Mouse (Mus musculus): ENCODE measurements around the gene Rbms3. TPM values are rescaled to one million over a fixed set of nuclear protein-coding genes. Genes with fewer than 3 reads are reported as not detected.

Gene Rbms3
- total RNA-seq, 1 experiment, result 2.2 TPM

GRCm38 (mm10) chr9:116556641-116557040, 1073.1 kb downstream of the Rbms3 start:
- Histone ChIP-seq H3K9me3 (ENCODE audit: control insufficient read depth, insufficient read depth, low read depth, low read length) (no peaks in the 10 kb centered on the region), H3K4me1 (ENCODE audit: control insufficient read depth in 2 of 2, insufficient read depth in 2 of 2, low read length in 2 of 2, poor library complexity in 1 of 2) (no peaks in the 10 kb centered on the region), H3K27ac (ENCODE audit: insufficient read depth, low read depth, low read length, poor library complexity, severe bottlenecking) (no peak overlapping the region), H3K9ac (ENCODE audit: insufficient read depth, low read depth, low read length, poor library complexity, severe bottlenecking) (no peak overlapping the region), H3K36me3 (ENCODE audit: control insufficient read depth, insufficient read depth, low read length, poor library complexity, severe bottlenecking) (no peaks in the 10 kb centered on the region), H3K4me3 (ENCODE audit: insufficient read depth in 1 of 2, low read depth in 1 of 2, low read length in 2 of 2, poor library complexity in 1 of 2, severe bottlenecking in 1 of 2) (no peak overlapping the region)
- DNase-seq (ENCODE audit: low read depth, low spot score), result no peak
- TF ChIP-seq CHD2 (IDR thresholded peaks at IDR 0.05; ENCODE audit: low read depth, low read length), result no peak
- in situ Hi-C loops (cut with MboI; ENCODE audit: low sequenced_read_pairs in 2 of 2, unreplicated experiment in 2 of 2), result no loop called here

DNA sequence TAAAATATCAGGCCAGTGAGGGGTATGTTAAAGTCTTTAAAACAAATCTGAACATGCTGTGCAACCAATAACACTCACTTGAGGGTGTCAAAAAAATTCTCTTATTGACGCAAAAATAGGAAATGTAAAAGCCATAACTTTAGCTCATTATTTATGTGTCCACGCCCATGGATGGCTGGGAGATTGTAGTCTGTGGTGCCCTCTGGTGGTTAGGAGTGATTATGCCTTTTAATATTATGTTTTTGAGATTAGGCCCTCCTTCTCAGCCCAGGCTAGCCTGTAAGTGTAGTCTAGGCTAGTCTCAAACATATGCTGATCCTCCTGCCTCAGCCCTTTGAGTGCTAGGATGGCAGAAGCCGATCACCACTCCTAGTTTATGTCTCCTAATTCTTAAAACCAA, 1076.5 kb downstream of the Rbms3 start:
- no peak overlapping the region for H3K4me3 ChIP-seq (ENCODE audit: insufficient read depth in 1 of 2, low read depth in 1 of 2, low read length in 2 of 2, poor library complexity in 1 of 2, severe bottlenecking in 1 of 2)
- no peak overlapping the region for H3K27ac ChIP-seq (ENCODE audit: insufficient read depth, low read depth, low read length, poor library complexity, severe bottlenecking)
- DNase-seq (ENCODE audit: low read depth, low spot score), result peak; percentile 26
- no peaks in the 10 kb centered on the region for H3K9me3 ChIP-seq (ENCODE audit: control insufficient read depth, insufficient read depth, low read depth, low read length)
- H3K36me3 ChIP-seq (ENCODE audit: control insufficient read depth, insufficient read depth, low read length, poor library complexity, severe bottlenecking), result no peaks in the 10 kb centered on the region
- in situ Hi-C loops (cut with MboI; ENCODE audit: low sequenced_read_pairs in 2 of 2, unreplicated experiment in 2 of 2), result no loop called here
- no peak overlapping the region for H3K9ac ChIP-seq (ENCODE audit: insufficient read depth, low read depth, low read length, poor library complexity, severe bottlenecking)
- TF ChIP-seq ZC3H11A (IDR thresholded peaks at IDR 0.05; ENCODE audit: borderline replicate concordance, low read depth, low read length), result peak; percentile 44; the same call in 1 of the 2 replicates
- TF ChIP-seq ZNF384 (IDR thresholded peaks at IDR 0.05; ENCODE audit: low read depth, low read length), result no peak
- no peaks in the 10 kb centered on the region for H3K4me1 ChIP-seq (ENCODE audit: control insufficient read depth in 2 of 2, insufficient read depth in 2 of 2, low read length in 2 of 2, poor library complexity in 1 of 2)

GRCm38 (mm10) chr9:116546156-116546555, 1083.6 kb downstream of the Rbms3 start:
- no peak overlapping the region for H3K9ac ChIP-seq (ENCODE audit: insufficient read depth, low read depth, low read length, poor library complexity, severe bottlenecking)
- no peaks in the 10 kb centered on the region for H3K4me1 ChIP-seq (ENCODE audit: control insufficient read depth in 2 of 2, insufficient read depth in 2 of 2, low read length in 2 of 2, poor library complexity in 1 of 2)
- no peaks in the 10 kb centered on the region for H3K9me3 ChIP-seq (ENCODE audit: control insufficient read depth, insufficient read depth, low read depth, low read length)
- H3K27ac ChIP-seq (ENCODE audit: insufficient read depth, low read depth, low read length, poor library complexity, severe bottlenecking), result no peak overlapping the region
- TF ChIP-seq HCFC1 (IDR thresholded peaks at IDR 0.05; ENCODE audit: borderline replicate concordance, insufficient read depth, low read length) (no peak), MAFK (IDR thresholded peaks at IDR 0.05; ENCODE audit: insufficient read depth, low read depth, low read length) (no peak), CHD2 (IDR thresholded peaks at IDR 0.05; ENCODE audit: low read depth, low read length) (no peak), ZNF384 (IDR thresholded peaks at IDR 0.05; ENCODE audit: low read depth, low read length) (no peak), ZC3H11A (IDR thresholded peaks at IDR 0.05; ENCODE audit: borderline replicate concordance, low read depth, low read length) (no peak)
- in situ Hi-C loops (cut with MboI; ENCODE audit: low sequenced_read_pairs in 2 of 2, unreplicated experiment in 2 of 2), result no loop called here
- DNase-seq (ENCODE audit: low read depth, low spot score), result no peak
- H3K4me3 ChIP-seq (ENCODE audit: insufficient read depth in 1 of 2, low read depth in 1 of 2, low read length in 2 of 2, poor library complexity in 1 of 2, severe bottlenecking in 1 of 2), result no peak overlapping the region
- no peaks in the 10 kb centered on the region for H3K36me3 ChIP-seq (ENCODE audit: control insufficient read depth, insufficient read depth, low read length, poor library complexity, severe bottlenecking)

DNA sequence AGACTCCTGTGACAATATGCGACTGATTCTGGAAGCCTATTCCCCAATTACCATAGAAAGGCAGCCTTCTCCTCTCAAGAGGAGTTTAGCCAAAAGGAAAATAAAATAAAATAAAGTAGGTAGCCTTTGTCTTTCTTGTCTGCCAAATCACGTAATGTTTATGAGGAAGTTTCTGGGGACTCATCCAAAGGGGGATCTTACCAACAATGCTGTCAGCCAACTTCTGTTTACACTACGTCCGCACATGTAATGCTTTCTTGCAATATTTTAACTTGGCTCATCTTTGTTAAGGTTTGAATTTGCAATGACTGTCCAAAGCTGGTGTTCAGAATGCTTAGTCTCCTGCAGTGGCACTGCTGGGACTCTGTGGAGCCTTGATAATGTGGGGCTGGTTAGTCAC, 1086.9 kb downstream of the Rbms3 start:
- H3K9ac ChIP-seq (ENCODE audit: insufficient read depth, low read depth, low read length, poor library complexity, severe bottlenecking), result no peak overlapping the region
- no peak overlapping the region for H3K4me3 ChIP-seq (ENCODE audit: insufficient read depth in 1 of 2, low read depth in 1 of 2, low read length in 2 of 2, poor library complexity in 1 of 2, severe bottlenecking in 1 of 2)
- in situ Hi-C loops (cut with MboI; ENCODE audit: low sequenced_read_pairs in 2 of 2, unreplicated experiment in 2 of 2), result no loop called here
- no peaks in the 10 kb centered on the region for H3K36me3 ChIP-seq (ENCODE audit: control insufficient read depth, insufficient read depth, low read length, poor library complexity, severe bottlenecking)
- DNase-seq (ENCODE audit: low read depth, low spot score), result no peak
- TF ChIP-seq MAFK (IDR thresholded peaks at IDR 0.05; ENCODE audit: insufficient read depth, low read depth, low read length), result no peak
- no peak for TF ChIP-seq ZNF384 (IDR thresholded peaks at IDR 0.05; ENCODE audit: low read depth, low read length)
- TF ChIP-seq CHD2 (IDR thresholded peaks at IDR 0.05; ENCODE audit: low read depth, low read length), result no peak
- no peak for TF ChIP-seq HCFC1 (IDR thresholded peaks at IDR 0.05; ENCODE audit: borderline replicate concordance, insufficient read depth, low read length)
- no peak for TF ChIP-seq ZC3H11A (IDR thresholded peaks at IDR 0.05; ENCODE audit: borderline replicate concordance, low read depth, low read length)
- no peaks in the 10 kb centered on the region for H3K9me3 ChIP-seq (ENCODE audit: control insufficient read depth, insufficient read depth, low read depth, low read length)
- no peaks in the 10 kb centered on the region for H3K4me1 ChIP-seq (ENCODE audit: control insufficient read depth in 2 of 2, insufficient read depth in 2 of 2, low read length in 2 of 2, poor library complexity in 1 of 2)
- no peak overlapping the region for H3K27ac ChIP-seq (ENCODE audit: insufficient read depth, low read depth, low read length, poor library complexity, severe bottlenecking)

GRCm38 (mm10) chr9:116541976-116542375, 1087.7 kb downstream of the Rbms3 start:
- in situ Hi-C loops (cut with MboI; ENCODE audit: low sequenced_read_pairs in 2 of 2, unreplicated experiment in 2 of 2), result no loop called here
- TF ChIP-seq HCFC1 (IDR thresholded peaks at IDR 0.05; ENCODE audit: borderline replicate concordance, insufficient read depth, low read length), result no peak
- TF ChIP-seq MAFK (IDR thresholded peaks at IDR 0.05; ENCODE audit: insufficient read depth, low read depth, low read length), result no peak
- TF ChIP-seq ZNF384 (IDR thresholded peaks at IDR 0.05; ENCODE audit: low read depth, low read length), result no peak
- TF ChIP-seq ZC3H11A (IDR thresholded peaks at IDR 0.05; ENCODE audit: borderline replicate concordance, low read depth, low read length), result no peak
- TF ChIP-seq CHD2 (IDR thresholded peaks at IDR 0.05; ENCODE audit: low read depth, low read length), result no peak
- H3K9me3 ChIP-seq (ENCODE audit: control insufficient read depth, insufficient read depth, low read depth, low read length), result no peaks in the 10 kb centered on the region
- H3K9ac ChIP-seq (ENCODE audit: insufficient read depth, low read depth, low read length, poor library complexity, severe bottlenecking), result no peak overlapping the region
- DNase-seq (ENCODE audit: low read depth, low spot score), result no peak
- no peak overlapping the region for H3K4me3 ChIP-seq (ENCODE audit: insufficient read depth in 1 of 2, low read depth in 1 of 2, low read length in 2 of 2, poor library complexity in 1 of 2, severe bottlenecking in 1 of 2)
- H3K27ac ChIP-seq (ENCODE audit: insufficient read depth, low read depth, low read length, poor library complexity, severe bottlenecking), result no peak overlapping the region
- H3K4me1 ChIP-seq (ENCODE audit: control insufficient read depth in 2 of 2, insufficient read depth in 2 of 2, low read length in 2 of 2, poor library complexity in 1 of 2), result no peaks in the 10 kb centered on the region
- H3K36me3 ChIP-seq (ENCODE audit: control insufficient read depth, insufficient read depth, low read length, poor library complexity, severe bottlenecking), result no peaks in the 10 kb centered on the region

Data from ES-E14 (cell line).